Comparison of ENCODE assay signal across 8 mouse cellular contexts in genomic region chr3:9067048-9067447, GRCm38 (mm10).
DNase-seq lines count a peak whose midpoint lies in the region; ATAC-seq and TF ChIP-seq lines count a peak whose summit lies in the region.

No protein-coding gene starts in this region.

- H3K27me3 ChIP-seq in ES-Bruce4 (ENCODE audit: control insufficient read depth, insufficient read depth, low read length, poor library complexity, severe bottlenecking) = no peaks in the 10 kb centered on the region
- H3K27me3 ChIP-seq in forebrain, embryonic 14.5 days (replicated peaks; ENCODE audit: control insufficient read depth, insufficient read depth, low read length) = no peaks in the 10 kb centered on the region

- no peak overlapping the region for H3K27ac ChIP-seq in ES-Bruce4 (ENCODE audit: insufficient read depth, low read length)
- H3K27ac ChIP-seq in forebrain, embryonic 14.5 days (ENCODE audit: low read depth, low read length) = no peak overlapping the region

- peak; percentile 73 for ATAC-seq in forebrain, embryonic 14.5 days
- peak; percentile 84 for ATAC-seq in megakaryocyte, adult 5-6 weeks (ENCODE audit: poor library complexity, severe bottlenecking)

- H3K4me2 ChIP-seq in forebrain, embryonic 14.5 days (ENCODE audit: low read length) = no peak overlapping the region

- WGBS in forebrain, embryonic 14.5 days = 2% methylated on average over 12 of the region's 12 CpGs

- intact Hi-C loops in heart, postnatal 36 days (cut with DNase I) = loop anchor here (1.0 kb wide), 2 partner anchors 99 to 110 kb away; no protein-coding TSS in a partner anchor

- H3K36me3 ChIP-seq in ES-Bruce4 (ENCODE audit: control insufficient read depth, insufficient read depth, low read length, poor library complexity, severe bottlenecking) = no peaks in the 10 kb centered on the region
- no peaks in the 10 kb centered on the region for H3K36me3 ChIP-seq in forebrain, embryonic 14.5 days (ENCODE audit: control insufficient read depth, insufficient read depth, low read length)

- no peaks in the 10 kb centered on the region for H3K9me3 ChIP-seq in ES-Bruce4 (replicated peaks; ENCODE audit: control insufficient read depth, insufficient read depth, low read length, poor library complexity, severe bottlenecking)
- H3K9me3 ChIP-seq in forebrain, embryonic 14.5 days (replicated peaks; ENCODE audit: control insufficient read depth, low read length) = no peaks in the 10 kb centered on the region

- TF ChIP-seq EP300 in ES-Bruce4 (IDR thresholded peaks at IDR 0.05; ENCODE audit: insufficient read depth, low read depth, low read length) = no peak

- peak; percentile 78 for TF ChIP-seq CTCF in ES-Bruce4 (IDR thresholded peaks at IDR 0.05; ENCODE audit: low read depth, low read length)

- DNase-seq in c-Kit-positive CD71-negative TER-119-negative erythroid progenitor cells, embryonic 14.5 days (ENCODE audit: low read depth) = peak; percentile 51
- peak; percentile 77 for DNase-seq in forebrain, embryonic 14.5 days (ENCODE audit: low spot score)
- peak; percentile 78 to 88 for DNase-seq in heart, postnatal 36 days
- DNase-seq in layer of hippocampus, adult 9-11 months = peak; percentile 36
- DNase-seq in retina, postnatal 1 day = peak; percentile 83
- DNase-seq in thymus, postnatal 36 days = peak; percentile 52 to 72

- H3K9ac ChIP-seq in ES-Bruce4 (ENCODE audit: low read depth, poor library complexity, severe bottlenecking) = no peak overlapping the region
- no peak overlapping the region for H3K9ac ChIP-seq in forebrain, embryonic 14.5 days (ENCODE audit: low read length)

- no peaks in the 10 kb centered on the region for H3K4me1 ChIP-seq in ES-Bruce4 (ENCODE audit: control insufficient read depth, insufficient read depth, low read length)
- no peaks in the 10 kb centered on the region for H3K4me1 ChIP-seq in forebrain, embryonic 14.5 days (ENCODE audit: control insufficient read depth, insufficient read depth, low read length)

- TF ChIP-seq POLR2A in ES-Bruce4 (IDR thresholded peaks at IDR 0.05; ENCODE audit: insufficient read depth, low read length) = no peak

- H3K4me3 ChIP-seq in ES-Bruce4 (ENCODE audit: low read depth, low read length) = peak overlapping the region; percentile 32; the same call in 1 of the 2 replicates
- H3K4me3 ChIP-seq in forebrain, embryonic 14.5 days (ENCODE audit: low read depth, low read length) = no peak overlapping the region
